Mouse (Mus musculus) right cerebral cortex, postnatal 36 days (tissue): ENCODE data around the gene Gm5800.
"Not testable (repeated sequence)": the region's sequence is repeated elsewhere in the genome, so short reads cannot be mapped to it uniquely, and the experiment has no call there.

Experiments used
- DNase-seq, 2 experiments: peaks; one replicate each; pipeline ENCODE4 v3.0.0; 2022; ENCODE audit warnings: low spot score in 2 of 2, mixed read lengths in 1 of 2

The Gm5800 gene

GRCm38 (mm10) chr14:51717083-51717482 lies at the start of gene Gm5800:
Gene Gm5800, minus strand, starts transcription at chr14:51717183.
- DNase-seq, result no peak

DNA sequence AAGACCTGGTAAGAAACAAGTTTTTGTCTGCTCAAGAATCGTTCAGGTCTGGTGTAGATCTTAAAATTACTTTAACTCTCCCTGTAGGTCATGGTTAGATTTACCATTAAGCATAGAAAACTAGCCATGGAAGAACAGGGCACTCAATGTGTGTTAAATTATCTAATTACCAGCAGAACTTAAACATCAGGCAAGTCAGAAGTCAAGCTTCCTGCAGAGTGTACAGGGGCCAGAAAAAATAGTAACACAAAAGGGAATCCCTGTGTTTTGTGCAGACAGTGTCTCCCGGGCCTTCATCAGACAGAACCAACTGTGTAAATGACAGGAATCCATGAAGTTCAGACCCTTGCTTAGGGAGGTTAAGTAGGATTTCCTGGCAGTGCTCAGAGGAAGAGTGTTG lies 39.0 kb upstream of the Gm5800 start:
- no peak for DNase-seq

- no peak for DNase-seq
Observed at GRCm38 (mm10) chr14:51740347-51741170, 23.6 kb upstream of the Gm5800 start.

DNA sequence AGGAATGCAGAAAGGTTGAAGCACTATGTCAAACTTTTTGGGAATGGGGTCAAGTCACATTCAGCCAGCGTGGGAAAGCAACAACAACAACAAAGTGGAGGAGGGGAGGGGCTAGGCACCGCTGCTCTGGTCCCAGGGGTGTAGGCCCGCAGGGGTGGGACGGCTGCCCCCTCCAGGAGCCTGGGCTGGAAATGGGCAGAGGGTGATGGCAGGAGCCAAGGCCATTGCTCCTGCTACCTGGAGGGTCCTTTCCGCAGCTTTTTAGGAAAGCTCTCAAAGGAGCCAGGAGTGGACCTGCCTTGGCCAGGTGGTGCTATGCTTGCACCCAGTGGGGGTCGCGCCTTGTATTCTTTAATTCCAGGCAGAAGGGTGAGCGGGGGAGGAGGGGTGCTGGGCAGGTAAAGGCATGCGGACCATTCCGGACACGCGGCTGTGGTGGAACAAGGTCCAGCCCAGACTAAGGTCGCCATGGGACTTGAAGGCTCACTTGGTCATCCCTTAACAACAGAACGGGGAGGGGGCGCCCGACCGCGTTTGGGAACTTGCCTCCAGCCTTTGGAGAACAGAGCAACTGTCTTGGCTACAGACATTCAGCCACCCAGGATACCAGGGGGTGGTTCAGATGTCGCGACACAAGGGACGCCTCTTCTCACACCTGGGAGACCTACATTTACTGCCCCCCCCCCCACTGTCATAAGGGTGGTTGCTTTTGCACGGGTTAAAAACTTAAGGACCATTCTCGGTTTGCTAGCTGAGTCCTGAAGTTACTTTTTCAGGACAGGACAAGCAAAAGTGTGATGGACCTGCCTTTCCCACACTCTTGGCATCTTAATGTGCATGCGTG lies 22.4 kb upstream of the Gm5800 start:
- no peak for DNase-seq

- peak; percentile 5 to 10 for DNase-seq
Observed at GRCm38 (mm10) chr14:51738411-51739149, 21.6 kb upstream of the Gm5800 start.

DNA sequence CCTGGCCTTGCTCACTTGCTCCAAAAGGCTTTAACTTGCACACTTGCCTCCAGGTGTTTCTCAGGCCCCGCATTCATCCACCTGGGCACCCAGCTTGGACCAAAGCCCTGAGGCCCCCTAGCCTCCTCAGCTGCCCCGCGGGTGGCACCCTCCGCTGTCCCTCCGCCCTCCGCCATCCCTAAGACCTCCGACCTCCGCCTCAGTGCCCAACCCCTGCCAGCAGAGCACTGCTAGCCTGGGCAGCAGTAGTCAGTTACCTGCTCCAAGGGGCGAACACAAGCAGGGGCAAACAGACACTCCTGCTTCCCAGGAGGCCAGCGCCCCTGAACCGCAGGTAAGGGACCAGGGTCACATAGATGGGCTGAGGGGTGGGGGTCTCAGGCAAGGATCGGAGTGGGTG lies 21.0 kb upstream of the Gm5800 start:
- DNase-seq, result no peak

GRCm38 (mm10) chr14:51695368-51695767 lies 21.6 kb downstream of the Gm5800 start, which contains the start of gene Gm17079:
Gene Gm17079, minus strand, starts transcription at chr14:51695468.
- DNase-seq, result not testable (repeated sequence)

- no peak for DNase-seq
Observed at GRCm38 (mm10) chr14:51677269-51677668, 39.7 kb downstream of the Gm5800 start.
